Mouse (Mus musculus): ENCODE results near the gene Fads6.

Fads6 gene

DNA sequence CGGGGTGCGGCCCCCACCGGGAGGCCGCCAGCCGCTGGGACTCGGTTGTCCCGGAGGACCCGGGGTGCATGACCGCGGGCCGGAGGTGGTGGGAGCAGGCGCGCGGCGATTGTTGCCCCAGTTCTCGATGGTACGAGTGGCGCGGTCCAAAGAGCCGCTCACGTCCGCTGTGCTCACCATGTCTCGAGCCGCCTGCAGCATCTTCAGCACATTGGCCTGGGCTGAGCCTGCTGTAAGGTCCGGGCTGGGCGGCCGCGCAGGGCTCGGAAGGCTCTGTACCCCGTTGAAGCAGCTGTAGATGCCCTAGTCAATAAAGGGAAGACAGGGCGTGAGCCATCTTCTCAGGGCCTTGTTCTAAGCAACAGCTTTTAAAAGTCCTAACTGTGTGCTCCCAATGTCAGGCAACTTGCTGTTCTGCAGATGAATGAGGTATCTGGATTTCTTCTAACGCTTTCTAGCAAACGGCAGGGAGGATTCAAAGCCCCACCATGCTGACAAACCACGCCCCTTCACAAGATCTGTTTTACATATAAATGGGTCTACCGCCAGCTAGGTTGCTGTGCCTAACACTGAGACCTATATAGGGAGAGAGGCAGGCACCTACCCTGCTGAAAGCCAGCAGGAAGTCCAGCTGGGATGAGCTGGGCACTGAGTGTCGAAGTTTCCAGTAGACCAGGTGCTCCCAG lies 46.9 kb downstream of the Fads6 start:
- DNase-seq (ENCODE audit: low read depth): no peak

DNA sequence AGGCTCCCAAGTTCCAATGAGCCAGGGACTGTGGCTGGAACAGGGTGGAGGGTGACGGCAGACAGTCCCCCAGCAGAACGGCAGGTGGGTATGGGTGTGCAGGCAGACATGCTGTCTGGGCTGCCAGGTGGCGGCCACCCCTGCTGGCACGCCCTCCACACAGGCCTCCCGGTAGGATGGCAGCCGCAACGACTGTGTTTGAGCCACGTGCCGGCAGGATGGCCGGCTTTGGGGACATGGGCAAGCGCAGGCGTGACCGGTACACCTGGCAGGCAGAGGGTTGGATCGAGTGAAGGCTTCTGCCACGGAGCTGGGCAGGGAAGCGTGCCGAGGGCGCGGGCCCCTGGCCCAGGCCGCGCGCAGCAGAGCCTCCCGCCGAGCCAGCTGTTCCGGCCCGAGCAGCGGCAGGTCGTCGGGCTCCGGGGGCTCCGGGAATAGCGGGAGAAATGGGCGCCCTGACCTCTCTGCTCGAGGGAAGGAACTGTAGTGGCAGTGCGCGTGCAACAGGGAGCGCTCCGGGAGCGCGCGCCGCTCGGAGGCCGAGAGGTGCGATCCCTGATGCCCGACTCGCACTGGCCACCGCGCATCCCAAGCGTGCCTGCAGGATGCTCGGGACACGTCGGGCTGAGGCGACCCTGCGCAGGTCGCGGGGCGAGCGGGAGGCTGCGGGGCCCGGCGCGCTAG lies 47.6 kb downstream of the Fads6 start:
- peak; percentile 40 for DNase-seq (ENCODE audit: low read depth)

DNA sequence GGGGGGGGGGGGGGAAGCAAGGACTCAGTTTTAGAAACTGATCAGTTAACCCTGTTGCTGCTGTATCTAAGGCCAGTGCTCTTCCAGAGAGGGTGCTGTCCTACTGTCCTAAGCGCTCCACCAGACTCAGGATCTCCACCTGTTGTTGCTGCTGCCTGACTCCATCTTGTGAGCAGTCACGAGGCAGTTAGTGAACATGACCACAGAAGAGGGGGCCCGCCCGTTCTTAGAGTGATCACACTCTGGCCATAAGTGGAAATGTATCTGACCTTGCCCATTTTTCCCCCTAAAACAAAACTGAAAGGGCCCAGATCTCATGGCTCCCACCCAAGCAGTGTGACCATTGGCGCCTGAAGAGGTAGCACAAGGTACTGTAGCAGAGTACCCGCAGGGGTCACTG lies 49.5 kb downstream of the Fads6 start:
- no peak for DNase-seq (ENCODE audit: low read depth)

DNA sequence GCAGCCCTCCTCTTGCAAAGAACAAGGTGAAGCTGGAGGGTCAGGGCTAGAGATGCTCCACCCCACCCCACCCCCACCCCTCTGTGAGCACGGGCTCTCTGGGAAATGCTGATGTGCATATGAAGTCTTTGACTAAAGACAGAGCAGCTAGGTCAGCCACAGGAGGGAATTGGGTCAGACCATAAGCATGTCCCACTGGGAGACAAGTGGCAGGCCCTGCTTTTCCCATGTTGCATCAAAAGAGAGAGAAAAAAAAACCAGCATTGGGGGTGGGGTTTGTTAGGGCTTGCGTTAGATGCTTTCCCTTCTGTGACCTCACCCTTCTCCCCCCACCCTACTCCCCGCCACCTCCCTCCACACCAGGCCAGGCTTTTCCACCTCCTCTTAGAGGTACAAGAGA lies 50.2 kb downstream of the Fads6 start:
- no peak for DNase-seq (ENCODE audit: low read depth)

DNA sequence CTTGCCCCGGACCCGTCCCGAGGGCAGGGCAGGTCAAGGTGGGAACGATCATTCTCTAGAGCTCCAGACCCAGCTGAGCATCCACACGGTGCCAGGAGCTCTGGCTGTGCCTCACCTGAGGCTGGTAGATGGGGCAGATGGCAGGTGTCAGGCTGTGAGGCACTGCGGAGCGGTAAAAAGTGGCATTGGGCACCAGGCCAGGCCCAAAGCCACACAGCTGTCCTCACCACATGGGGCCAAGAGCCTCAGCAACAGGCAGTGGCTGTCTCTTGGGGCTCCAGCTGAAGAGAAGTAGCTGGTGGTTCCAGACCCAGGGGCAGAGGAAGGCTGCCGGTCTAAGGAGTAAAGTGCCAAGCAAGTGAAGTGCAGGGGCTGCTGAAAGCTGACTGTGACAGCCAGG lies 51.1 kb downstream of the Fads6 start:
- no peak for DNase-seq (ENCODE audit: low read depth)

DNA sequence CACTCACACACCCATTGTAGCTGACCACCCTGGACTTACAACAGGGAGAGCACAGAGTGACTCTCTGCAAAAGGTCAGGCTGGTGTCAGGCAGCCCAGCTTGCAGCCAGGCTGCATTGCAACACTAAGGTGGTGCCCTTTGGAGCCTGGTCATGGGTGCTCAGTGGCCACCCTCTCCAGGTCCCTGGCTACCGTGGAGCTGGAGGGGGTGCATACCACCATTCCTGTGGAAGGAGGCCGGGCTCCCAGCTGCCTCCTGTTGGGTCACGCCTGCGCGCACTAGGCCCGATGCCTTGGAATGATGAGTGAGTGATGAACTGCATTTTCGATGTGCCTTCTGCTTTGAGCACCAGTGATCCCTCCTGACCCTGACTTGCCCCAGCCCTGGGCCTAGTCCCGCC lies 52.6 kb downstream of the Fads6 start:
- DNase-seq (ENCODE audit: low read depth): no peak

DNA sequence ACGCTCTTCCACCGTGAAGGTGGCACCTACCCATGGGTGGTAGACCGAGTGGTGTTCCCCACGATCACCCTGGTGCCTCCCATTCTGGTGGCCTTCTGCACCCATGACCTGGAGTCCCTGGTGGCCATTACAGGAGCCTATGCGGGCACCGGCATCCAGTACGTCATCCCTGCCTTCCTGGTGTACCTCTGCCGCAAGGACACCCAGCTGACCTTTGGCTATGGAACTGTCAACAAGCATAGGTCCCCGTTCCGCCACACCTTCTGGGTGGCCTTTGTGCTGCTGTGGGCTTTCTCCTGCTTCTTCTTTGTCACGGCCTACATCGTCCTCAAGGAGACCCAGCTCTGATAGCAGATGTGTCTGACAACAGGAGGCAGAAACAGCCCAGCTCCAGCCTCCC lies 53.7 kb downstream of the Fads6 start:
- DNase-seq (ENCODE audit: low read depth): no peak

DNA sequence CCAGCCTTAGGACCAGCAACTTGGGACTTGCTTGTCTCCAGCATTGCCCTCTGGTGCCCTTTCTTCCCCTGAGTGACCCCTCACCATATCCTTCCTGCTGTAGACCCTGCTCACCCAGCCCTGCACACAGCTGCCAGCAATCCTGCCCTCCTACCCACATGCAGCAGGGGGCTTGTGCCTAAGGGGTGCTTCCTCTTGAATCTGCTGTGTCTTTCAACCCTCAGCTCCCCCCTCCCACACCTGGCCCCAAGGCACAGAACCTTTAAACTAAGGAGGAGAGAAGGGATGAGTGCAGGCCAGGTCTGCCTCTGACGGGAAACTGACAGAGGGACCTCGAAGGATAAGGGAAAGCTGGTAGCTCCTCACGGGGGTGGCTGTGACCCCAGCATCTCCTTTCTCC lies 54.7 kb downstream of the Fads6 start:
- no peak for DNase-seq (ENCODE audit: low read depth)

DNA sequence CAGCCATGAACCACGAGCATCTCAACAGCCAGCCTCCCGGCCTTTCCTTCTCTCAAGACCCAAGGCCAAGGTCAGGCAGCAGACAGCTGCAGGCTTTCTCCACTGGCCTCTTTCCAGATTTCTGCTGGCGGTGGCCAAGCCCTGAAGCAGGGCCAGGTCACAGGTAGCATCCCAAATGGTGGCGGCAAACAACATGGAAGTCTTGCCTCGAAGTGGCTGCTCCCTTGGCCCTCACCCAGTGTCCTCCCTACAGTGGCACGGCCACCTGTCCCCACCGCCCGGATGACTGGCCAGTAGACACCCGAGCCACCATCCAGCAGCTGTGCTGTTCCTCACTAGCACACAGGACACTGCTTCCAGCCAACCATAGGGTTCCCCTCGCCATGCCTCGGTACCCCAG lies 56.1 kb downstream of the Fads6 start:
- DNase-seq (ENCODE audit: low read depth): no peak

DNA sequence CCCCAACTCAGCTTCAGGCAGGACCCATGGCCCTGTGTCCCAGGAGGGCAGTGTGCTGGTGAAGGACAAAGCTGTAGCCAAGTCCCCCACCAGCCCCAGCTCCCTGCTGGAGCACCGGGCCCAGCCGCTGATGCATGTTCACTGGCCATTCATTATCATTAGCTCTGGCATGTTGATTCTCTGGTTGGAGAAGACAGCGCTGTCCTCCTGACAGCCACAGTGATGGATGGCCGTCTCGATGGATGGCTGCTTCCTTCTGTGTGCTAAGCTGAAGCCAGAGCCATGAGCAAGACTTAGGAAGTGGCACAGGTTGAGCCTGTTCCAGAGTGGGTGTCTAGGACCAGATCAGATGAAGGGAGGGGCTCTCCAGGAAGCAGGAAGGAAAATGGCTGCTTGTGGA lies 60.9 kb downstream of the Fads6 start:
- DNase-seq (ENCODE audit: low read depth): no peak

DNA sequence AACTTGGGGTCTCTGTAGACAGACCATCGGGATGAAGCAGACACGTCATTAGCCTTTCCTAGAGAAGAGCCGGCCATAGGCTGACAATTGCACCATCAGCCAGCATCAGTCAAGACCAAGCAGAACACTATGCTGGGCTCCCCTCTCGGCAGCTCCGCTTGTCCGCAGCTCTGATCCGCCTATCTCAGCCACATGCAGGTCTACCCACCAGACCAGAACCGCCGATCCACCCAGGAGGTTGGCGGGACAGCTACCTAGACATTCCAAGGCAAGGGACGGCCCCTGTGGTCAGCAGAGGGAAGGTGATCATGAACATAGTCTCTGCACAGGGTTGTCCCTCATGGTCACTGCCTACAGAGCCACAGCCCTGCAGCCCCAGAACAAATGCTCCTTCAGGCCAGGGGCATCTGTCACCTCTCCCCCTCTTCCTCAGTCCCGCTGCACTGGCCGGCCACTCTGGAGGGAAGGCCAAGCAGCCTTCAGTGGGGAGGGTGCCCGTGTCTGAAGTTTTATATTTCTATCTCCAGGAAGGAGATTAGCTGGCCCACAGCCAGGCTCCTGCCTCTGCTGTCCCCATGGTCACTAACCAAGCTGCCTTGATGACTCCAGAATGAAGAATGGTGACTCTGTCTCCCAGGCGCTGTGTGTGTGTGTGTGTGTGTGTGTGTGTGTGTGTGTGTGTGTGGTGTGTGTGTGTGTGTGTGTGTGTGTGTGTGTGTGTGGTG lies 63.0 kb downstream of the Fads6 start:
- DNase-seq (ENCODE audit: low read depth): no peak

DNA sequence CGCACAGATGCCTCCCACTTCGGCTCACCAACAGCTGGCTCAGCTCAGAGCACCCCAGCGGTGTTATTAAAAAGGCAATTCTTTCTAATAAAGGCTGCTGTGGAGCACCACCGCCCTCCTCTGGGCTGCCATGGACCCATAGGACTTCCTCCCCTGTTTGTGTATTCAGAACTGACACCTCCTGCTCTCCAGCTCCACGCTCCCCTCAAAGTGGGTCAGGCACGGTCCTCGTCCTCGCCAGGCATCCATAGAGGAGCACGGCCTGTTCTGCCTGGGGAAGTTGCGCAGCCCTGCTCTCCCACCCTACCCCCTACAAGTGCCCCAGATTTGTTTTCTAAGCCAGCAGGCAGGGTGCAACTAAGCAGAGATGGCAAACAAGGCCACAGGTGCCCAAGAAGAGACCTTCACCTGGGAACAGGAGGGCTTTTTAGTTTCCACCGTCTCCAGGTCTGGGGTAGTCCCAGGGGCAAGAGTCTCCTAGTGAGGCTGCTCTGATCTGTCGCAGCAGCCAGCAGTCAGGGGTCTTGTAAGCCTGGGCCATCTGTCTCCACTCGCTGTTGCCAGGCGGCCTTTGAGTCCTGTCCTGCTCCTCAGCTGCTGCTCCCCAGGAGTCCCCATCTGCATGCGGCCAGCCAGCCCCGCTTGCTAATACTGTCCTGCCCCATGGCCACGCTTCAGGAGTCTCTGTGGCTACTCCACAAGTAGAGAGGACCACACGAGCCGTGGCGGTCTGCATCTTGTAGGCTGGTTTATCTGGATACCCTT lies 63.8 kb downstream of the Fads6 start:
- peak; percentile 34 for DNase-seq (ENCODE audit: low read depth)

DNA sequence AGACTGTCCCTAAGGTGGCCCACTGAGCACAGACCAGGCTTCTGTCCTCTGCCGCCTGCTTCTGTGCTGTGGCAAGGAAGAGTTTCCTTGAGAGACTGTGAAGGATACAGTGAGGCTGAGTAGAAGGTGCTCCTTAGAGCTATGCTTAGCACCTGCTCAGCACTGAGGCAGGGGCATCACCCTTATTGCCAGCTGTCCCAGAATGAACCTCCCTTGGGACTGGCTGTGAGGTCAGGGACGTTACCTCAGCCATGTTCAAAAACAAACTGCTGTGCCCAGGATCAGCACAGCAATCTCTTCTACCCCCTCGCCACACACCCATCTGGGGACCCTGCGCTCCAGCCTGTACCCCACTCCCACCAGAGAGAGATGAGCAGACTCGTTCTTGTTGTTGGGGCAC lies 64.6 kb downstream of the Fads6 start:
- DNase-seq (ENCODE audit: low read depth): no peak

DNA sequence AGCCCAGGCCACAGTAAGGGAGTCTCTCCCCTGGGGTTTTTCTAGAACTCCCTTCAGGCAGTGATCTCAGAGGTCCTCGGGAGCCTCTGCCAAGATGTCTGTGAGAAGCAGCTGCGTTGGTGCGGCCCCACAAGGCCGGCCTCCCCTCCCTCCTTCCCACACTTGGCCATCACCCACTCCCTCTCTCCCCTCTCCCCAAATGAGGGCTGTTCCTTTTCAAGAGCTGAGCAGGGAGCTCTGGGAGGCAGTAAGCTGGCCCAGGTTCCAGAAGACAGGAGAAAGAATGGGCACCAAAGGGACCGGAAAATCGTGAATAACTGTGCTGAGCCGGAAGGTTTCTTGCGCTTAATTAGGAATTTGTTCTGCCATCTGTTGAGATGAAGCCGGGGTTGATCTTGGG lies 65.5 kb downstream of the Fads6 start:
- no peak for DNase-seq (ENCODE audit: low read depth)

DNA sequence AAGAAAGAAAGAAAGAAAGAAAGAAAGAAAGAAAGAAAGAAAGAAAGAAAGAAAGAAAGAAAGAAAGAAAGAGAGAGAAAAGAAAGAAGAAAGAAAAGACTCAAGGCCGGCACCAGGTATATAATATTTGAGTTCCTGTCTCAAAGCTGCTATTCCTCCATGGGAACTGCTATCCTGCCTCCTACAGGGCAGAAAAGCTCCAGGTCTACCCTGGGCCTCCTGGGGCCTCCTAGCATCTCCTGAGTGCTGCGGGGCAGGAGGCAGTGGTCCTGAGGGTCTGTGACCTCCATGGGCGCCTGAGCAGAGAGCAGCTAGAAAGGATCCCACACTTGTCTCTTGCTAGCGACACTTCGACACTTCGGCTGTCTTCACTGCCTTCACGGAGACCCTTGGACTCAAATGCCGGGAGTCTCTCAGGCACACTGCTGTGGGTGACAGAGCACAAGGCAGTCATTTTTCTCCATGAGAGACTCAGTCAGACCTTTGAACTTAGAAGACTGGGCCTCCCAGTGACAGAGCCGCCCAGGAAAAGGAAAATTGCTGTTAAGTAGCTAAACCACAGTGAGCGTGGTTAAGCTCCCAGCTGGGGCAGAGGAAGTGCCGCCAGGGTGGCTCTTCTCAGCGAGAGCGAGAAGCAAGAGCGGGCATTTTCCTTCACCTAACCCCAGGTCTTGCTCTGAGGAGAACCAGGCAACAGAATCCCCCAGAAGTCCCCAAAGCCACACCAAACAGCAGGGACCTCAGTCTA lies 66.1 kb downstream of the Fads6 start:
- DNase-seq (ENCODE audit: low read depth): peak; percentile 88

Measured in naive thymus-derived CD4-positive, alpha-beta T cell, adult 2 months (primary cell).